Mouse (Mus musculus): ENCODE measurements around the gene Gmeb1. TPM values are rescaled to one million over a fixed set of nuclear protein-coding genes. Genes with fewer than 3 reads are reported as not detected.
"Not testable (repeated sequence)": the region's sequence is repeated elsewhere in the genome, so short reads cannot be mapped to it uniquely, and the experiment has no call there.

The Gmeb1 gene
- polyA plus RNA-seq, 1 experiment, result 10.7 TPM

GRCm38 (mm10) chr4:132292988-132293387, 31.6 kb upstream of the Gmeb1 start:
- Histone ChIP-seq H3K4me1 (ENCODE audit: control insufficient read depth, insufficient read depth, low read length) (peaks cover 4% of the 10 kb centered on the region; the same call in 1 of the 2 replicates), H3K27ac (ENCODE audit: insufficient read depth, low read depth, low read length) (no peak overlapping the region), H3K4me3 (ENCODE audit: insufficient read depth, low read depth, low read length) (no peak overlapping the region), H3K27me3 (replicated peaks; ENCODE audit: control insufficient read depth, insufficient read depth, low read length) (no peaks in the 10 kb centered on the region), H3K36me3 (ENCODE audit: control insufficient read depth, insufficient read depth, low read length) (no peaks in the 10 kb centered on the region)
- DNase-seq, result peak; percentile 72
- WGBS, result 50% methylated on average over 4 of the region's 4 CpGs
- no peak for TF ChIP-seq POLR2A (IDR thresholded peaks at IDR 0.05; ENCODE audit: low read depth, low read length)
- peak; percentile 70 for TF ChIP-seq CTCF (conservative IDR thresholded peaks at IDR 0.05; ENCODE audit: insufficient read depth, insufficient read length, low read depth, low read length)

GRCm38 (mm10) chr4:132291624-132292335, 30.4 kb upstream of the Gmeb1 start:
- Histone ChIP-seq H3K4me3 (ENCODE audit: insufficient read depth, low read depth, low read length) (no peak overlapping the region), H3K27ac (ENCODE audit: insufficient read depth, low read depth, low read length) (no peak overlapping the region), H3K36me3 (ENCODE audit: control insufficient read depth, insufficient read depth, low read length) (no peaks in the 10 kb centered on the region), H3K27me3 (replicated peaks; ENCODE audit: control insufficient read depth, insufficient read depth, low read length) (no peaks in the 10 kb centered on the region), H3K4me1 (ENCODE audit: control insufficient read depth, insufficient read depth, low read length) (peaks cover 4% of the 10 kb centered on the region; the same call in 1 of the 2 replicates)
- TF ChIP-seq CTCF (conservative IDR thresholded peaks at IDR 0.05; ENCODE audit: insufficient read depth, insufficient read length, low read depth, low read length) (peak; percentile 30; the same call in 1 of the 2 replicates), POLR2A (IDR thresholded peaks at IDR 0.05; ENCODE audit: low read depth, low read length) (no peak)
- 87% methylated on average over 12 of the region's 12 CpGs for WGBS
- DNase-seq, result no peak

- no peak for DNase-seq
- WGBS, result 77% methylated on average over 4 of the region's 4 CpGs
- Histone ChIP-seq H3K4me3 (ENCODE audit: insufficient read depth, low read depth, low read length) (no peak overlapping the region), H3K4me1 (ENCODE audit: control insufficient read depth, insufficient read depth, low read length) (peaks cover 4% of the 10 kb centered on the region; the same call in 1 of the 2 replicates), H3K27ac (ENCODE audit: insufficient read depth, low read depth, low read length) (no peak overlapping the region), H3K36me3 (ENCODE audit: control insufficient read depth, insufficient read depth, low read length) (no peaks in the 10 kb centered on the region), H3K27me3 (replicated peaks; ENCODE audit: control insufficient read depth, insufficient read depth, low read length) (no peaks in the 10 kb centered on the region)
- TF ChIP-seq POLR2A (IDR thresholded peaks at IDR 0.05; ENCODE audit: low read depth, low read length) (no peak), CTCF (conservative IDR thresholded peaks at IDR 0.05; ENCODE audit: insufficient read depth, insufficient read length, low read depth, low read length) (no peak)
These were observed 29.7 kb upstream of the Gmeb1 start for GRCm38 (mm10) chr4:132291056-132291455.

GRCm38 (mm10) chr4:132288840-132289239, 27.4 kb upstream of the Gmeb1 start:
- H3K27me3 ChIP-seq (replicated peaks; ENCODE audit: control insufficient read depth, insufficient read depth, low read length); H3K27ac ChIP-seq (ENCODE audit: insufficient read depth, low read depth, low read length); H3K36me3 ChIP-seq (ENCODE audit: control insufficient read depth, insufficient read depth, low read length); H3K4me3 ChIP-seq (ENCODE audit: insufficient read depth, low read depth, low read length); H3K4me1 ChIP-seq (ENCODE audit: control insufficient read depth, insufficient read depth, low read length); DNase-seq: not testable (repeated sequence)
- WGBS, result 92% methylated on average over 4 of the region's 5 CpGs

GRCm38 (mm10) chr4:132275949-132276348, 14.5 kb upstream of the Gmeb1 start:
- WGBS, result 87% methylated on average over 3 of the region's 3 CpGs
- DNase-seq, result no peak
- Histone ChIP-seq H3K36me3 (ENCODE audit: control insufficient read depth, insufficient read depth, low read length) (no peaks in the 10 kb centered on the region), H3K4me3 (ENCODE audit: insufficient read depth, low read depth, low read length) (no peak overlapping the region), H3K27me3 (replicated peaks; ENCODE audit: control insufficient read depth, insufficient read depth, low read length) (no peaks in the 10 kb centered on the region), H3K27ac (ENCODE audit: insufficient read depth, low read depth, low read length) (no peak overlapping the region), H3K4me1 (ENCODE audit: control insufficient read depth, insufficient read depth, low read length) (no peaks in the 10 kb centered on the region)
- TF ChIP-seq CTCF (conservative IDR thresholded peaks at IDR 0.05; ENCODE audit: insufficient read depth, insufficient read length, low read depth, low read length), result no peak
- TF ChIP-seq POLR2A (IDR thresholded peaks at IDR 0.05; ENCODE audit: low read depth, low read length), result no peak

- WGBS, result under 1% methylated on average over 48 of the region's 48 CpGs
- Histone ChIP-seq H3K4me3 (ENCODE audit: insufficient read depth, low read depth, low read length) (peak within 1 kb of the TSS; percentile 96), H3K27ac (ENCODE audit: insufficient read depth, low read depth, low read length) (peak within 1 kb of the TSS; percentile 87), H3K27me3 (replicated peaks; ENCODE audit: control insufficient read depth, insufficient read depth, low read length) (no peaks in the 10 kb centered on the region), H3K36me3 (ENCODE audit: control insufficient read depth, insufficient read depth, low read length) (no peaks in the 10 kb centered on the region), H3K4me1 (ENCODE audit: control insufficient read depth, insufficient read depth, low read length) (no peaks in the 10 kb centered on the region; the same call in 1 of the 2 replicates)
- DNase-seq, result peak; percentile 96
- peak; percentile 97 for TF ChIP-seq POLR2A (IDR thresholded peaks at IDR 0.05; ENCODE audit: low read depth, low read length)
- no peak for TF ChIP-seq CTCF (conservative IDR thresholded peaks at IDR 0.05; ENCODE audit: insufficient read depth, insufficient read length, low read depth, low read length)
These were observed 12.9 kb upstream of the Gmeb1 start, which contains the start of gene Taf12 for GRCm38 (mm10) chr4:132274156-132274862. TSS of gene Taf12 (plus strand) at chr4:132274375.

GRCm38 (mm10) chr4:132273166-132273565, 11.8 kb upstream of the Gmeb1 start:
- no peaks in the 10 kb centered on the region; the same call in 1 of the 2 replicates for H3K4me1 ChIP-seq (ENCODE audit: control insufficient read depth, insufficient read depth, low read length)

More at GRCm38 (mm10) chr4:132273166-132273565, 11.8 kb upstream of the Gmeb1 start:
- Histone ChIP-seq H3K27me3 (replicated peaks; ENCODE audit: control insufficient read depth, insufficient read depth, low read length) (no peaks in the 10 kb centered on the region), H3K36me3 (ENCODE audit: control insufficient read depth, insufficient read depth, low read length) (no peaks in the 10 kb centered on the region), H3K4me3 (ENCODE audit: insufficient read depth, low read depth, low read length) (no peak overlapping the region), H3K27ac (ENCODE audit: insufficient read depth, low read depth, low read length) (no peak overlapping the region)
- TF ChIP-seq POLR2A (IDR thresholded peaks at IDR 0.05; ENCODE audit: low read depth, low read length) (no peak), CTCF (conservative IDR thresholded peaks at IDR 0.05; ENCODE audit: insufficient read depth, insufficient read length, low read depth, low read length) (no peak)
- DNase-seq, result peak; percentile 21
- 42% methylated on average over 2 of the region's 2 CpGs for WGBS

Data from kidney, adult 2 months (tissue).